Mouse (Mus musculus) stomach, embryonic 15.5 days (tissue): Measurements from ENCODE around the gene Rfx7. TPM values are rescaled to one million over a fixed set of nuclear protein-coding genes. Genes with fewer than 3 reads are reported as not detected.

Experiments
- ATAC-seq: fragments of 200-750 bp; cut with Nextera tagmentation; 2 replicates; pipeline ENCODE4 v1.8.0; 2017; ENCODE audit warnings: low read depth, moderate number of reproducible peaks, moderate TSS enrichment; ENCODE audit not compliant: insufficient read depth, low FRiP score
- H3K27ac ChIP-seq: fragments of 300-500 bp; sonication (generic); 2 replicates; pipeline ENCODE4 v1.5.1; 2015; ENCODE audit warnings: mild to moderate bottlenecking, inconsistent platforms
- H3K27me3 ChIP-seq: fragments of 300-500 bp; sonication (generic); replicated peaks from 2 replicates; pipeline ENCODE4 v1.6.1; 2015; ENCODE audit warnings: inconsistent platforms
- H3K36me3 ChIP-seq: fragments of 300-500 bp; sonication (generic); 2 replicates; pipeline ENCODE4 v1.6.1; 2015; ENCODE audit warnings: inconsistent platforms
- H3K4me1 ChIP-seq: fragments of 300-500 bp; sonication (generic); 2 replicates; pipeline ENCODE4 v1.6.1; 2015; ENCODE audit warnings: inconsistent platforms
- H3K4me2 ChIP-seq: fragments of 300-500 bp; sonication (generic); 2 replicates; pipeline ENCODE4 v1.6.1; 2015; ENCODE audit warnings: mild to moderate bottlenecking, inconsistent platforms
- H3K4me3 ChIP-seq: fragments of 300-500 bp; sonication (generic); replicated peaks from 2 replicates; pipeline ENCODE4 v1.5.1; 2015; ENCODE audit warnings: inconsistent platforms
- H3K9ac ChIP-seq: fragments of 300-500 bp; sonication (generic); 2 replicates; pipeline ENCODE4 v1.6.1; 2015; ENCODE audit warnings: inconsistent platforms
- H3K9me3 ChIP-seq: fragments of 300-500 bp; sonication (generic); 2 replicates; pipeline ENCODE4 v1.6.1; 2016; ENCODE audit warnings: inconsistent platforms
- WGBS: fragments of 180-500 bp; shearing (Covaris S2); methylation state at CpG from one replicate; pipeline ENCODE4 v1.1.7; 2015; 5-methylcytosine and 5-hydroxymethylcytosine counted together
- microRNA-seq: library from miRNA; unstranded; fragments of <30 nt; microRNA quantifications from one replicate; pipeline ENCODE4, GENCODE M21; 2016
- polyA plus RNA-seq: library from polyadenylated mRNA; unstranded; fragments of >200 nt; fragmentation: Nextera tagmentation; extraction: Ambion mirVana; gene quantifications from 2 replicates; pipeline ENCODE4 v1.2.1, GENCODE M21; 2015

The Rfx7 gene
- polyA plus RNA-seq, 1 experiment from 2014 or later: 10.6 TPM

DNA sequence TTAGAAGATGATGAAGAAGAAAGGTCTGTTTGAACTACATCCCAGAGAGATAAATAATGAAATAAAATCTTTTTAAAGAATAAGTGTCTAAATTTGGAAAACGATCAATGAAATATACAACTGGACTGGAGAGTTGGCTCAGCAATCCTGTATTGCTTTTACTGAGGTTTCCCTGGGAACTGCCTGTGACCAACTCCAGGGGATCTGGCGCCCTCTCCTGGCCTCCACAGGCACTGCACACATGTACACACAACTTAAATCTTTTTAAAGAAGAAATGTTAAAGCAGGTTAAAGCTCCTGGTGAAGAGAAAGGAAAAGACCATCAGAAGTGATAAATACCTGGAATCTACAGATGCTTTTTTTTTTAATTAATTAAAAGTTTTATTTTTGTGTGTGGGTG lies 140.3 kb downstream of the Rfx7 start:
- H3K9ac ChIP-seq: no peak overlapping the region
- peaks cover 7% of the 10 kb centered on the region; the same call in 1 of the 2 replicates for H3K4me1 ChIP-seq
- no peaks in the 10 kb centered on the region for H3K9me3 ChIP-seq
- ATAC-seq: no peak
- H3K4me3 ChIP-seq: no peak overlapping the region
- no peaks in the 10 kb centered on the region for H3K27me3 ChIP-seq
- WGBS: 28% methylated on average over 2 of the region's 2 CpGs
- peaks cover 59% of the 10 kb centered on the region for H3K36me3 ChIP-seq
- H3K27ac ChIP-seq: no peak overlapping the region
- H3K4me2 ChIP-seq: no peak overlapping the region

Small RNA genes lying within 50 kb of the gene (microRNA-seq; reads per million reads assigned to microRNA genes)
- gene Gm28010: not detected

Other genes starting within 250 kb of the Rfx7 start
- gene Mns1, start 94.2 kb upstream of the Rfx7 start, polyA plus RNA-seq: 23.1 and 31.0 TPM in 2 replicates
- 23.3 and 25.0 TPM in 2 replicates for gene Tex9, start 40.0 kb upstream of the Rfx7 start, polyA plus RNA-seq
- gene Nedd4, start 130.1 kb downstream of the Rfx7 start, polyA plus RNA-seq: 502 and 542 TPM in 2 replicates